Mouse (Mus musculus): ENCODE results near the gene Hba-x. TPM values are rescaled to one million over a fixed set of nuclear protein-coding genes. Genes with fewer than 3 reads are reported as not detected.

Gene Hba-x
- not detected for total RNA-seq (2021)
- long read RNA-seq, experiment 1: 0 reads
- long read RNA-seq, experiment 2: 0 reads

GRCm38 (mm10) chr11:32276347-32276746, at the start of gene Hba-x:
Hba-x (plus strand) TSS chr11:32276400.
- DNase-seq: no peak

GRCm38 (mm10) chr11:32227041-32227440, 49.2 kb upstream of the Hba-x start:
- no peak for DNase-seq

GRCm38 (mm10) chr11:32227555-32227954, 48.6 kb upstream of the Hba-x start:
- DNase-seq: no peak

GRCm38 (mm10) chr11:32228292-32228845, 47.8 kb upstream of the Hba-x start:
- peak in 1 of 2 experiments; percentile 4 for DNase-seq

- DNase-seq: peak in 1 of 2 experiments; percentile 29
Measured at GRCm38 (mm10) chr11:32230220-32230619, 46.0 kb upstream of the Hba-x start.

GRCm38 (mm10) chr11:32231125-32231524, 45.1 kb upstream of the Hba-x start:
- no peak for DNase-seq

GRCm38 (mm10) chr11:32232848-32233247, 43.4 kb upstream of the Hba-x start:
- no peak for DNase-seq

GRCm38 (mm10) chr11:32233895-32234294, 42.3 kb upstream of the Hba-x start:
- peak; percentile 31 to 53 for DNase-seq

GRCm38 (mm10) chr11:32234816-32235485, 41.2 kb upstream of the Hba-x start:
- no peak for DNase-seq

- peak; percentile 74 to 84 for DNase-seq
Measured at GRCm38 (mm10) chr11:32235646-32236045, 40.6 kb upstream of the Hba-x start.

GRCm38 (mm10) chr11:32236132-32236531, 40.1 kb upstream of the Hba-x start:
- DNase-seq: no peak

GRCm38 (mm10) chr11:32236712-32237410, 39.3 kb upstream of the Hba-x start:
- DNase-seq: peak; percentile 54 to 75

GRCm38 (mm10) chr11:32237411-32237795, 38.8 kb upstream of the Hba-x start:
- DNase-seq: no peak

- DNase-seq: peak; percentile 69 to 87
Measured at GRCm38 (mm10) chr11:32238093-32238860, 37.9 kb upstream of the Hba-x start.

GRCm38 (mm10) chr11:32241391-32241790, 34.8 kb upstream of the Hba-x start:
- DNase-seq: no peak

GRCm38 (mm10) chr11:32242209-32242608, 34.0 kb upstream of the Hba-x start:
- no peak for DNase-seq

GRCm38 (mm10) chr11:32243205-32243955, 32.8 kb upstream of the Hba-x start:
- peak; percentile 19 to 48 for DNase-seq

GRCm38 (mm10) chr11:32244064-32244463, 32.1 kb upstream of the Hba-x start:
- peak; percentile 56 for DNase-seq

GRCm38 (mm10) chr11:32244617-32245016, 31.6 kb upstream of the Hba-x start:
- no peak for DNase-seq

- no peak for DNase-seq
Measured at GRCm38 (mm10) chr11:32245614-32246013, 30.6 kb upstream of the Hba-x start.

- no peak for DNase-seq
Measured at GRCm38 (mm10) chr11:32247068-32247467, 29.1 kb upstream of the Hba-x start.

- no peak for DNase-seq
Measured at GRCm38 (mm10) chr11:32248350-32248749, 27.9 kb upstream of the Hba-x start.

Data from heart, adult 18-20 months (tissue).